Comparison of ENCODE assay signal across 13 mouse cellular contexts in genomic region chr19:31680821-31681220, GRCm38 (mm10).
DNase-seq lines count a peak whose midpoint lies in the region; ATAC-seq and TF ChIP-seq lines count a peak whose summit lies in the region.
"Had no signal": no experiment of that assay in that cellular context is flagged by ENCODE, and none has a peak within 500 bp of the region (broad histone marks: within the 10 kb centered on the region; RNA-seq: fewer than 3 reads in every experiment).

No protein-coding gene starts in this region.

- no peaks in the 10 kb centered on the region for H3K4me1 ChIP-seq in embryonic facial prominence, embryonic 11.5 days (ENCODE audit: control insufficient read depth, insufficient read depth, low read length)
- no peaks in the 10 kb centered on the region for H3K4me1 ChIP-seq in embryonic facial prominence, embryonic 10.5 days
- H3K4me1 ChIP-seq in kidney, postnatal 0 days (replicated peaks; ENCODE audit: insufficient read depth, low read length), result no peaks in the 10 kb centered on the region
- H3K4me1 ChIP-seq in kidney, embryonic 14.5 days (ENCODE audit: control insufficient read depth, insufficient read depth, low read length), result no peaks in the 10 kb centered on the region
- no peaks in the 10 kb centered on the region for H3K4me1 ChIP-seq in midbrain, postnatal 0 days (ENCODE audit: insufficient read depth, low read length)
- no peaks in the 10 kb centered on the region for H3K4me1 ChIP-seq in midbrain, embryonic 13.5 days (replicated peaks)
- H3K4me1 ChIP-seq: heart, embryonic 15.5 days had no signal

- intact Hi-C loops in heart, postnatal 36 days (cut with DNase I), result loop anchor here (1.0 to 10.0 kb wide), 3 partner anchors 338 to 1016 kb away; no protein-coding TSS in a partner anchor

- H3K9me3 ChIP-seq in embryonic facial prominence, embryonic 11.5 days (replicated peaks; ENCODE audit: control insufficient read depth, low read length), result no peaks in the 10 kb centered on the region
- no peaks in the 10 kb centered on the region for H3K9me3 ChIP-seq in embryonic facial prominence, embryonic 10.5 days
- H3K9me3 ChIP-seq in kidney, postnatal 0 days (replicated peaks; ENCODE audit: low read length), result no peaks in the 10 kb centered on the region
- no peaks in the 10 kb centered on the region for H3K9me3 ChIP-seq in kidney, embryonic 14.5 days (ENCODE audit: control insufficient read depth, low read length)
- H3K9me3 ChIP-seq in midbrain, postnatal 0 days (ENCODE audit: low read length), result no peaks in the 10 kb centered on the region
- no peaks in the 10 kb centered on the region for H3K9me3 ChIP-seq in midbrain, embryonic 13.5 days
- H3K9me3 ChIP-seq: heart, embryonic 15.5 days had no signal

- H3K27ac ChIP-seq in embryonic facial prominence, embryonic 11.5 days (replicated peaks; ENCODE audit: low read depth, low read length), result no peak overlapping the region
- no peak overlapping the region for H3K27ac ChIP-seq in embryonic facial prominence, embryonic 10.5 days (replicated peaks)
- no peak overlapping the region for H3K27ac ChIP-seq in kidney, postnatal 0 days
- no peak overlapping the region for H3K27ac ChIP-seq in kidney, embryonic 14.5 days (ENCODE audit: low read depth, low read length)
- H3K27ac ChIP-seq in midbrain, postnatal 0 days (ENCODE audit: low read depth, low read length), result no peak overlapping the region
- H3K27ac ChIP-seq in midbrain, embryonic 13.5 days, result no peak overlapping the region
- H3K27ac ChIP-seq: heart, embryonic 15.5 days; macrophage had no signal

- no peak for ATAC-seq in embryonic facial prominence, embryonic 11.5 days (replicated peaks; ENCODE audit: insufficient number of reproducible peaks, low FRiP score, low TSS enrichment, low read depth)
- ATAC-seq in kidney, postnatal 0 days (replicated peaks; ENCODE audit: low FRiP score, low read depth), result no peak
- ATAC-seq in kidney, embryonic 14.5 days (ENCODE audit: low FRiP score, low TSS enrichment), result no peak
- ATAC-seq in midbrain, postnatal 0 days (ENCODE audit: low FRiP score), result no peak
- no peak for ATAC-seq in midbrain, embryonic 13.5 days

- TF ChIP-seq CTCF in kidney, postnatal 0 days (IDR thresholded peaks at IDR 0.05; ENCODE audit: low read depth), result peak; percentile 78
- peak; percentile 86 for TF ChIP-seq CTCF in midbrain, postnatal 0 days (IDR thresholded peaks at IDR 0.05)

- H3K4me2 ChIP-seq in embryonic facial prominence, embryonic 11.5 days (ENCODE audit: low read depth, low read length), result no peak overlapping the region
- H3K4me2 ChIP-seq in kidney, postnatal 0 days (ENCODE audit: low read length), result no peak overlapping the region
- no peak overlapping the region for H3K4me2 ChIP-seq in kidney, embryonic 14.5 days (replicated peaks; ENCODE audit: low read depth, low read length)
- no peak overlapping the region for H3K4me2 ChIP-seq in midbrain, postnatal 0 days (ENCODE audit: low read depth, low read length, poor library complexity, severe bottlenecking)
- no peak overlapping the region for H3K4me2 ChIP-seq in midbrain, embryonic 13.5 days (replicated peaks)
- H3K4me2 ChIP-seq: heart, embryonic 15.5 days had no signal

- H3K4me3 ChIP-seq in embryonic facial prominence, embryonic 11.5 days (ENCODE audit: low read depth, low read length), result no peak overlapping the region
- no peak overlapping the region for H3K4me3 ChIP-seq in embryonic facial prominence, embryonic 10.5 days
- H3K4me3 ChIP-seq in kidney, postnatal 0 days (replicated peaks; ENCODE audit: low read depth, low read length), result no peak overlapping the region
- H3K4me3 ChIP-seq in kidney, embryonic 14.5 days (ENCODE audit: low read length), result no peak overlapping the region
- H3K4me3 ChIP-seq in midbrain, postnatal 0 days (ENCODE audit: low read depth, low read length), result no peak overlapping the region
- no peak overlapping the region for H3K4me3 ChIP-seq in midbrain, embryonic 13.5 days (replicated peaks)
- H3K4me3 ChIP-seq: heart, embryonic 15.5 days; myocyte had no signal

- H3K27me3 ChIP-seq in embryonic facial prominence, embryonic 11.5 days (ENCODE audit: control insufficient read depth, insufficient read depth, low read length), result no peaks in the 10 kb centered on the region
- no peaks in the 10 kb centered on the region for H3K27me3 ChIP-seq in embryonic facial prominence, embryonic 10.5 days (replicated peaks; ENCODE audit: low read depth, poor library complexity, severe bottlenecking)
- no peaks in the 10 kb centered on the region for H3K27me3 ChIP-seq in kidney, postnatal 0 days (ENCODE audit: insufficient read depth, low read length)
- H3K27me3 ChIP-seq in kidney, embryonic 14.5 days (ENCODE audit: control insufficient read depth, insufficient read depth, low read length), result no peaks in the 10 kb centered on the region
- H3K27me3 ChIP-seq in midbrain, postnatal 0 days (ENCODE audit: insufficient read depth, low read length), result no peaks in the 10 kb centered on the region
- H3K27me3 ChIP-seq in midbrain, embryonic 13.5 days, result no peaks in the 10 kb centered on the region
- H3K27me3 ChIP-seq: heart, embryonic 15.5 days had no signal

- no peaks in the 10 kb centered on the region for H3K36me3 ChIP-seq in embryonic facial prominence, embryonic 11.5 days (replicated peaks; ENCODE audit: control insufficient read depth, insufficient read depth, low read depth, low read length)
- H3K36me3 ChIP-seq in embryonic facial prominence, embryonic 10.5 days (replicated peaks), result no peaks in the 10 kb centered on the region
- H3K36me3 ChIP-seq in kidney, postnatal 0 days (ENCODE audit: insufficient read depth, low read length), result no peaks in the 10 kb centered on the region
- H3K36me3 ChIP-seq in kidney, embryonic 14.5 days (ENCODE audit: control insufficient read depth, insufficient read depth, low read length), result no peaks in the 10 kb centered on the region
- no peaks in the 10 kb centered on the region for H3K36me3 ChIP-seq in midbrain, postnatal 0 days (ENCODE audit: insufficient read depth, low read length)
- no peaks in the 10 kb centered on the region for H3K36me3 ChIP-seq in midbrain, embryonic 13.5 days
- H3K36me3 ChIP-seq: heart, embryonic 15.5 days had no signal

- peak; percentile 66 for DNase-seq in embryonic facial prominence, embryonic 11.5 days (ENCODE audit: low spot score)
- DNase-seq in embryonic facial prominence, embryonic 10.5 days (ENCODE audit: low spot score), result no peak
- DNase-seq in kidney, postnatal 0 days (ENCODE audit: low spot score), result peak; percentile 79
- peak; percentile 75 for DNase-seq in midbrain, postnatal 0 days (ENCODE audit: low spot score)
- DNase-seq in adrenal gland, adult 8-10 months, result no peak
- DNase-seq in heart, postnatal 36 days, result no peak
- DNase-seq: kidney, adult 8-10 months; thymus, postnatal 4 days had no signal

- H3K9ac ChIP-seq in embryonic facial prominence, embryonic 11.5 days (replicated peaks; ENCODE audit: low read length), result no peak overlapping the region
- no peak overlapping the region for H3K9ac ChIP-seq in kidney, postnatal 0 days (ENCODE audit: low read depth, low read length)
- H3K9ac ChIP-seq in kidney, embryonic 14.5 days (ENCODE audit: low read depth, low read length), result no peak overlapping the region
- H3K9ac ChIP-seq in midbrain, postnatal 0 days (replicated peaks; ENCODE audit: low read length, poor library complexity, severe bottlenecking), result no peak overlapping the region
- H3K9ac ChIP-seq in midbrain, embryonic 13.5 days (replicated peaks), result no peak overlapping the region
- H3K9ac ChIP-seq: heart, embryonic 15.5 days had no signal

- WGBS in embryonic facial prominence, embryonic 11.5 days, result 35% methylated on average over 1 of the region's 1 CpGs
- 54% methylated on average over 1 of the region's 1 CpGs for WGBS in embryonic facial prominence, embryonic 10.5 days
- WGBS in kidney, postnatal 0 days, result 23% methylated on average over 1 of the region's 1 CpGs
- 33% methylated on average over 1 of the region's 1 CpGs for WGBS in kidney, embryonic 14.5 days
- 48% methylated on average over 1 of the region's 1 CpGs for WGBS in midbrain, postnatal 0 days
- WGBS in midbrain, embryonic 13.5 days, result 46% methylated on average over 1 of the region's 1 CpGs

Comparison
In these comparisons a context has a peak if more than half of its experiments do, and no peak if none do; other contexts are left out.
1. DNase-seq: peak in embryonic facial prominence, embryonic 11.5 days (single experiment), kidney, postnatal 0 days (single experiment) and midbrain, postnatal 0 days (single experiment); none in embryonic facial prominence, embryonic 10.5 days (single experiment), adrenal gland, adult 8-10 months (single experiment) and heart, postnatal 36 days (0 of 2).